Mouse (Mus musculus) lung, adult 2 months (tissue): ENCODE results near the gene Cdca7l. TPM values are rescaled to one million over a fixed set of nuclear protein-coding genes. Genes with fewer than 3 reads are reported as not detected.

Experiments
- DNase-seq: peaks from one replicate; pipeline ENCODE4 v3.0.0; 2022
- H3K4me1 ChIP-seq: fragments of 200-500 bp; 2 replicates; pipeline ENCODE4 v1.6.1; 2011; ENCODE audit warnings: low read length; ENCODE audit not compliant: control insufficient read depth, insufficient read depth
- H3K4me3 ChIP-seq: fragments of 200-500 bp; replicated peaks from 2 replicates; pipeline ENCODE3; 2011; ENCODE audit warnings: low read depth, mild to moderate bottlenecking, control low read depth, low read length; ENCODE audit errors: extremely low read depth
- CTCF ChIP-seq: fragments of 200-500 bp; IDR thresholded peaks from 2 replicates; pipeline ENCODE4 v1.5.1; 2011; ENCODE audit warnings: mild to moderate bottlenecking, low read length, control low read depth; ENCODE audit not compliant: insufficient read depth
- POLR2A ChIP-seq: fragments of 200-500 bp; IDR thresholded peaks from 2 replicates; pipeline ENCODE4 v1.6.1; 2011; ENCODE audit warnings: low read depth, mild to moderate bottlenecking, control low read depth, low read length, borderline replicate concordance; ENCODE audit errors: extremely low read depth
- WGBS: fragments of 180-500 bp; shearing (Covaris S2); methylation state at CpG from one replicate; pipeline ENCODE4 v1.1.7; 2018; 5-methylcytosine and 5-hydroxymethylcytosine counted together
- polyA plus RNA-seq: library from polyadenylated mRNA; depleted of rRNA; stranded (reverse); fragments of >200 nt; gene quantifications from 2 replicates; pipeline ENCODE4 v1.2.3, GENCODE M21; 2012

Gene Cdca7l
- polyA plus RNA-seq, 1 experiment: 2.6 TPM

DNA sequence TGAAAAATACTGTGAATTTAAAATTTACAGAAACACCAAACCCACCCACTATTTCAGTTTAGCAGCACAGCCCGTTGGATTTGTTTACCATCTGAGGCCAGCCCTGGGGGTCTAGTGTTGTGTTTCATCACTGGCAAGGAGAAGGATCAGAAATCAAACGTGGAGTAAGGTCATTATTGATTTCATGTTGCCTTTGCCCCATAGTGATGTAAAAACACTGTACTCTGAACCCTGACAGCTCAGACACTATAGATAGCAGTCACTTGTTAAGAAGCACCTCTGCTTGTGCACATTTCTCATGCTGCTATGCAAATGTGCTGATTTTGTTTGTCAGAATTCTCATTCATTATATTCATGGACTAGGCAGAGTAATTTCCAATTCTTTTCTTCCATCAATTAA lies 22.7 kb upstream of the Cdca7l start:
- no peaks in the 10 kb centered on the region for H3K4me1 ChIP-seq
- TF ChIP-seq POLR2A: no peak
- no peak for TF ChIP-seq CTCF
- H3K4me3 ChIP-seq: no peak overlapping the region
- no peak for DNase-seq
- 20% methylated on average over 2 of the region's 2 CpGs for WGBS

- Histone ChIP-seq H3K4me1 (no peaks in the 10 kb centered on the region), H3K4me3 (no peak overlapping the region)
- DNase-seq: no peak
- TF ChIP-seq CTCF (no peak), POLR2A (no peak)
- 63% methylated on average over 1 of the region's 1 CpGs for WGBS
Observed at GRCm38 (mm10) chr12:117783426-117783825, 20.7 kb upstream of the Cdca7l start.

- no peak for TF ChIP-seq POLR2A
- no peak for TF ChIP-seq CTCF
- Histone ChIP-seq H3K4me1 (no peaks in the 10 kb centered on the region), H3K4me3 (no peak overlapping the region)
- 45% methylated on average over 6 of the region's 6 CpGs for WGBS
- no peak for DNase-seq
Observed at GRCm38 (mm10) chr12:117786621-117787020, 17.5 kb upstream of the Cdca7l start.

- no peak for TF ChIP-seq CTCF
- TF ChIP-seq POLR2A: no peak
- DNase-seq: no peak
- Histone ChIP-seq H3K4me1 (no peaks in the 10 kb centered on the region), H3K4me3 (no peak overlapping the region)
- 22% methylated on average over 24 of the region's 24 CpGs for WGBS
Observed at GRCm38 (mm10) chr12:117788513-117789011, 15.5 kb upstream of the Cdca7l start.

- no peaks in the 10 kb centered on the region for H3K4me1 ChIP-seq
- no peak for DNase-seq
- WGBS: 59% methylated on average over 7 of the region's 7 CpGs
- TF ChIP-seq CTCF (no peak), POLR2A (no peak)
- no peak overlapping the region for H3K4me3 ChIP-seq
Observed at GRCm38 (mm10) chr12:117789017-117789416, 15.1 kb upstream of the Cdca7l start.

DNA sequence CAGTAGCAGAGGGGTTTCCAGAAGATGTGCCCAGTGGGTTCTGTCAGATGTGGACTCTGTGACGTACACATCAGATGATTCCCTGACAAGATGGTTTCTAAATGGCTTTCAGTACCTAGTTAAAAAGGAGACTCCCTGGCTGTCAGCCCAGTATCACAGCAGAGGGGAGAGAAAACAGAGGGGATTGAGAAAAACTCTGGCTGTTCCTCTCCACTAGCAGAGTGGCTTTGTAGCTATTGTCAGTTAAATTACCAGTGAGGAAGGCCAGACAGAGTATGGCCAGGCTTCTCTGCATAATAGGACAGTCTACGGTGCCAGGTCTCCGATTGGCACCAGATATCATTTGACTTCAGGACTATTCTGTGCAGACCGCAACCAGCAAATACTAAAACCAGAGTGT lies 8.8 kb upstream of the Cdca7l start:
- Histone ChIP-seq H3K4me1 (no peaks in the 10 kb centered on the region), H3K4me3 (no peak overlapping the region)
- 85% methylated on average over 4 of the region's 4 CpGs for WGBS
- no peak for DNase-seq
- TF ChIP-seq POLR2A (no peak), CTCF (no peak)

GRCm38 (mm10) chr12:117805576-117805975 lies 1.5 kb downstream of the Cdca7l start:
- DNase-seq: no peak
- WGBS: 78% methylated on average over 4 of the region's 4 CpGs
- no peaks in the 10 kb centered on the region for H3K4me1 ChIP-seq
- H3K4me3 ChIP-seq: no peak overlapping the region
- TF ChIP-seq POLR2A: no peak
- no peak for TF ChIP-seq CTCF

GRCm38 (mm10) chr12:117806007-117806451 lies 1.9 kb downstream of the Cdca7l start:
- 67% methylated on average over 12 of the region's 12 CpGs for WGBS
- TF ChIP-seq POLR2A (no peak), CTCF (no peak)
- Histone ChIP-seq H3K4me3 (no peak overlapping the region), H3K4me1 (no peaks in the 10 kb centered on the region)
- DNase-seq: no peak

DNA sequence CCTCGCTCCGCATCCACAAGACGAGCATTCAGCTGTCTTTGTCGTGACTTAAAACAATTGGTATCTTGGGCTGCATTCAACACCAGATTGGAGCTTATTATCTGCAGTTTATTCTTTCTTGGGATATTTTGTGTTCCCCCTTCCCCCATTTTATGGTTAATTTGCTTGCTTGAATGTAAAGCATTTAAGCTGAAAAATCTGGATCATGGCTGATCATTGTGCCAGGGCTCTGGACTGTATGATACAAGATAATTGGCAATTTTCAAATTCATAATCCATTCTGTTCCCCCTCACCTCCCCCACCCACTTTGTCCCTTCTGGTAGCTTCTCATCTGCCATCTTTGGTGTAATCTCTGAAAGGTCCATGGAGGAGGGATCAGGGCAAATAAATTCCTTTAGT lies 2.4 kb downstream of the Cdca7l start:
- H3K4me3 ChIP-seq: no peak overlapping the region
- H3K4me1 ChIP-seq: no peaks in the 10 kb centered on the region
- 81% methylated on average over 4 of the region's 4 CpGs for WGBS
- DNase-seq: no peak
- TF ChIP-seq CTCF (no peak), POLR2A (no peak)

- no peak for DNase-seq
- Histone ChIP-seq H3K4me3 (no peak overlapping the region), H3K4me1 (no peaks in the 10 kb centered on the region)
- no peak for TF ChIP-seq POLR2A
- no peak for TF ChIP-seq CTCF
- WGBS: 10% methylated on average over 9 of the region's 12 CpGs
Observed at GRCm38 (mm10) chr12:117807637-117808036, 3.5 kb downstream of the Cdca7l start.
